Mouse (Mus musculus): Measurements from ENCODE around the gene Sec16b. TPM values are rescaled to one million over a fixed set of nuclear protein-coding genes. Genes with fewer than 3 reads are reported as not detected.

Gene Sec16b
- total and polyA plus RNA-seq, 3 experiments: 0.76 to 3.2 (median 1.2) TPM

DNA sequence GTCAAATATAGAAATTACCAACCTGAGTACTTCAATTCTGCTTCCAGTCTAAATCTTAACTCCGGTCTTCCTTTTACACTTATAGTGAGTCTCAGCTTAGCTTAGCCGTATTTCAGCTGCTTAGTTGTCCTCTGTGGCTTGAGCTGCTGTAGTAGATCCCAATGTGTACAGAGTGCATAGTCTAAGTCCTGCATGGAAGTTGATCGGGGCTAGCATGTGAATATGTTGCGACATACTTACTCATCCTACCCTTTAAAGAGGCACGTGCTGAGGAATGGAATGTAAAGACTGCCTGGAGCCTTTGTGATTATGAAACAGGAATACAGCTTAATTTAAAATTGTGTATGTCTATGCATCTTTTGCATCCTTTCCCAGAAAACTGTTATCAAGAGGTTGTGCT is 88.0 kb downstream of the Sec16b start:
- TF ChIP-seq EP300 (IDR thresholded peaks at IDR 0.05; ENCODE audit: insufficient read depth, low read depth, low read length) (no peak), CTCF (IDR thresholded peaks at IDR 0.05) (no peak), POLR2A (IDR thresholded peaks at IDR 0.05; ENCODE audit: insufficient read depth, low read depth, low read length) (no peak)
- intact Hi-C loops (cut with DNase I): no loop called here
- Histone ChIP-seq H3K9ac (ENCODE audit: low read depth, low read length) (no peak overlapping the region), H3K4me1 (ENCODE audit: control insufficient read depth, insufficient read depth, low read length) (no peaks in the 10 kb centered on the region), H3K27ac (no peak overlapping the region), H3K79me2 (replicated peaks; ENCODE audit: control insufficient read depth, insufficient read depth, low read length) (no peaks in the 10 kb centered on the region), H3K4me3 (no peak overlapping the region), H3K27me3 (ENCODE audit: control insufficient read depth, insufficient read depth, low read length) (peaks cover 1% of the 10 kb centered on the region), H3K36me3 (ENCODE audit: control insufficient read depth, insufficient read depth, low read length) (no peaks in the 10 kb centered on the region)
- no peak for DNase-seq
- WGBS: 75% methylated on average over 5 of the region's 5 CpGs

DNA sequence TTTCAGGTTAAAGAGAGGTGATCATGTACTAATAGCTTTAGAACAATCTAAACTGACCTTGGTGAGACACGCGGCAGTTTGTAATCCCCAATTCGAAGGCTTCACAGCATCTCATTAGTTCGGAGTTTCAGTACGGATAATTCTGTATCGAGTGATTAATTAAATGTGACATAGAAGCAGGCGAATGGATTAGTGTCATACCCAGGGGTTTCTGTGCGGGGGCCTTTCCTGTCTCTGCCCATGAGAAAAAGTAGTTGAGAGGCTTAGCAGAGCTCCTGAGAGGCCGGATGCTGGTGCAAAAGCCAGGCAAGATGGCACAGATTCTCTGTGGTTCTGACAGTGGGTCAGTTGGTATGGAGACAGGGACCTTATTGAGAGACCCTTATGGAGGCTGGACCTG is 88.6 kb downstream of the Sec16b start:
- 85% methylated on average over 9 of the region's 9 CpGs for WGBS
- intact Hi-C loops (cut with DNase I): no loop called here
- Histone ChIP-seq H3K4me3 (no peak overlapping the region), H3K27me3 (ENCODE audit: control insufficient read depth, insufficient read depth, low read length) (no peaks in the 10 kb centered on the region; the same call in 1 of the 2 replicates), H3K9ac (ENCODE audit: low read depth, low read length) (no peak overlapping the region), H3K36me3 (ENCODE audit: control insufficient read depth, insufficient read depth, low read length) (no peaks in the 10 kb centered on the region), H3K4me1 (ENCODE audit: control insufficient read depth, insufficient read depth, low read length) (no peaks in the 10 kb centered on the region), H3K79me2 (replicated peaks; ENCODE audit: control insufficient read depth, insufficient read depth, low read length) (no peaks in the 10 kb centered on the region), H3K27ac (no peak overlapping the region)
- no peak for DNase-seq
- TF ChIP-seq EP300 (IDR thresholded peaks at IDR 0.05; ENCODE audit: insufficient read depth, low read depth, low read length) (no peak), CTCF (IDR thresholded peaks at IDR 0.05) (no peak), POLR2A (IDR thresholded peaks at IDR 0.05; ENCODE audit: insufficient read depth, low read depth, low read length) (no peak)

DNA sequence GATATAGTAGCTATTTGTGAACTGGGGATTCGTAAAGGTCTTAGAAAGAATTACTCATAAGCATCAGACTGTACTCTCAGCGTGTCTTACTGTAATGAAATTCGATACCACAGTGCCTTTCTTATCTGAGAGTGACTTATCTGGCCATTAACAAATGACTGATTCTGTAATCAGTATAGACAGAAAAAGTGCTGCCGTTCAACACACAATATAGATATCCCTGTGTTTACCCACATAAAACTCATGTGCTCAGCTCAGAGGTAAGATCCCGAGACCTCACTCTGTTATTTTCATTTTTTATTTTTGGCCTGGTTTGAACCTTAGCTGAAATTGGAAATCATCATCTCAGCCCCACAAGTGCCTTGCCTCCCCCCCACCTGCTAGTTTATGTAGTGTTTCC is 98.0 kb downstream of the Sec16b start:
- H3K4me3 ChIP-seq: no peak overlapping the region
- H3K27ac ChIP-seq: no peak overlapping the region
- H3K36me3 ChIP-seq (ENCODE audit: control insufficient read depth, insufficient read depth, low read length): no peaks in the 10 kb centered on the region
- H3K9ac ChIP-seq (ENCODE audit: low read depth, low read length): no peak overlapping the region
- 28% methylated on average over 5 of the region's 5 CpGs for WGBS
- DNase-seq: no peak
- no peaks in the 10 kb centered on the region for H3K27me3 ChIP-seq (ENCODE audit: control insufficient read depth, insufficient read depth, low read length)
- no peaks in the 10 kb centered on the region for H3K79me2 ChIP-seq (replicated peaks; ENCODE audit: control insufficient read depth, insufficient read depth, low read length)
- intact Hi-C loops (cut with DNase I): no loop called here
- TF ChIP-seq EP300 (IDR thresholded peaks at IDR 0.05; ENCODE audit: insufficient read depth, low read depth, low read length): no peak
- H3K4me1 ChIP-seq (ENCODE audit: control insufficient read depth, insufficient read depth, low read length): no peaks in the 10 kb centered on the region

Other genes starting within 250 kb of the Sec16b start
- 10 to 100 TPM; 22.2 to 23.2 TPM for gene Rasal2, start 94.1 kb upstream of the Sec16b start, total RNA-seq (2021)
- 5.1 and 10.7 TPM in 2 replicates for gene Rasal2, start 94.1 kb upstream of the Sec16b start, polyA plus RNA-seq (2012; rRNA removed)
- gene Cryzl2, start 48.2 kb upstream of the Sec16b start, total RNA-seq (2021): 1 to 10 TPM; 8.4 to 9.5 TPM
- gene Cryzl2, start 48.2 kb upstream of the Sec16b start, polyA plus RNA-seq (2012; rRNA removed): 15.2 and 21.8 TPM in 2 replicates

Data from heart, adult 2 months (tissue).